Mouse (Mus musculus) heart, embryonic 15.5 days (tissue): ENCODE data around the gene Zfp977. TPM values are rescaled to one million over a fixed set of nuclear protein-coding genes. Genes with fewer than 3 reads are reported as not detected.
"Not testable (repeated sequence)": the region's sequence is repeated elsewhere in the genome, so short reads cannot be mapped to it uniquely, and the experiment has no call there.

Experiments
- ATAC-seq: fragments of 200-750 bp; cut with Nextera tagmentation; replicated peaks from 2 replicates; pipeline ENCODE4 v1.8.0; 2017; ENCODE audit warnings: low read depth, moderate TSS enrichment; ENCODE audit not compliant: insufficient number of reproducible peaks, insufficient read depth, low FRiP score
- H3K27ac ChIP-seq: fragments of 300-500 bp; sonication (generic); 2 replicates; pipeline ENCODE4 v1.5.1; 2015; ENCODE audit warnings: mild to moderate bottlenecking, inconsistent platforms
- H3K27me3 ChIP-seq: fragments of 300-500 bp; sonication (generic); 2 replicates; pipeline ENCODE4 v1.6.1; 2015; ENCODE audit warnings: inconsistent platforms
- H3K36me3 ChIP-seq: fragments of 300-500 bp; sonication (generic); 2 replicates; pipeline ENCODE4 v1.6.1; 2015; ENCODE audit warnings: mild to moderate bottlenecking, inconsistent platforms
- H3K4me1 ChIP-seq: fragments of 300-500 bp; sonication (generic); replicated peaks from 2 replicates; pipeline ENCODE4 v1.6.1; 2015; ENCODE audit warnings: inconsistent platforms
- H3K4me2 ChIP-seq: fragments of 300-500 bp; sonication (generic); 2 replicates; pipeline ENCODE4 v1.6.1; 2015; ENCODE audit warnings: inconsistent platforms, mild to moderate bottlenecking, moderate library complexity
- H3K4me3 ChIP-seq: fragments of 300-500 bp; sonication (generic); 2 replicates; pipeline ENCODE4 v1.5.1; 2015; ENCODE audit warnings: mild to moderate bottlenecking, inconsistent platforms
- H3K9ac ChIP-seq: fragments of 300-500 bp; sonication (generic); 2 replicates; pipeline ENCODE4 v1.6.1; 2015; ENCODE audit warnings: mild to moderate bottlenecking, inconsistent platforms
- H3K9me3 ChIP-seq: fragments of 300-500 bp; sonication (generic); replicated peaks from 2 replicates; pipeline ENCODE4 v1.6.1; 2016; ENCODE audit warnings: inconsistent platforms
- WGBS: fragments of 180-500 bp; shearing (Covaris S2); methylation state at CpG from one replicate; pipeline ENCODE4 v1.1.7; 2015; ENCODE audit warnings: mixed read lengths; 5-methylcytosine and 5-hydroxymethylcytosine counted together
- microRNA-seq: library from miRNA; unstranded; fragments of <30 nt; microRNA quantifications from one replicate; pipeline ENCODE4, GENCODE M21; 2016
- polyA plus RNA-seq: library from polyadenylated mRNA; unstranded; fragments of >200 nt; fragmentation: Nextera tagmentation; extraction: Ambion mirVana; gene quantifications from 2 replicates; pipeline ENCODE4 v1.2.1, GENCODE M21; 2015

The Zfp977 gene
- 0.66 and 0.67 TPM in 2 replicates for polyA plus RNA-seq

- not testable (repeated sequence) for H3K36me3 ChIP-seq, H3K9ac ChIP-seq, H3K27me3 ChIP-seq, H3K9me3 ChIP-seq, H3K4me2 ChIP-seq, H3K4me1 ChIP-seq, ATAC-seq, H3K27ac ChIP-seq, H3K4me3 ChIP-seq
- WGBS: 84% methylated on average over 11 of the region's 11 CpGs
Observed at GRCm38 (mm10) chr7:42592413-42592812, at the start of gene Zfp977. Zfp977 (minus strand) TSS chr7:42592547.

- not testable (repeated sequence) for H3K27ac ChIP-seq, H3K4me3 ChIP-seq, H3K36me3 ChIP-seq, H3K9ac ChIP-seq, H3K9me3 ChIP-seq, H3K4me1 ChIP-seq, H3K4me2 ChIP-seq, ATAC-seq, H3K27me3 ChIP-seq
Observed at GRCm38 (mm10) chr7:42631031-42631430, 38.7 kb upstream of the Zfp977 start.

GRCm38 (mm10) chr7:42595666-42596065 lies 3.3 kb upstream of the Zfp977 start:
- not testable (repeated sequence) for H3K9me3 ChIP-seq, H3K4me2 ChIP-seq, H3K27me3 ChIP-seq, ATAC-seq, H3K4me1 ChIP-seq, H3K4me3 ChIP-seq, H3K27ac ChIP-seq, H3K9ac ChIP-seq, H3K36me3 ChIP-seq

- H3K36me3 ChIP-seq, H3K4me1 ChIP-seq, H3K27ac ChIP-seq, H3K4me3 ChIP-seq, H3K9me3 ChIP-seq, ATAC-seq, H3K9ac ChIP-seq, H3K27me3 ChIP-seq, H3K4me2 ChIP-seq: not testable (repeated sequence)
Observed at GRCm38 (mm10) chr7:42591311-42591710, 1.0 kb downstream of the Zfp977 start.

- H3K9ac ChIP-seq: no peak within 1 kb of the TSS
- H3K27ac ChIP-seq: no peak within 1 kb of the TSS
- no peak within 1 kb of the TSS for H3K4me3 ChIP-seq
- peaks cover 15% of the 10 kb centered on the region for H3K36me3 ChIP-seq
- H3K4me2 ChIP-seq: no peak within 1 kb of the TSS
- H3K27me3 ChIP-seq: no peaks in the 10 kb centered on the region
- 90% methylated on average over 5 of the region's 5 CpGs for WGBS
- H3K9me3 ChIP-seq: peaks cover 46% of the 10 kb centered on the region
- H3K4me1 ChIP-seq: no peaks in the 10 kb centered on the region
- ATAC-seq: no peak
Observed at GRCm38 (mm10) chr7:42578488-42578887, 13.9 kb downstream of the Zfp977 start, which contains the start of gene Gm21028. Gm21028 (minus strand) TSS chr7:42578588.

GRCm38 (mm10) chr7:42551766-42552165 lies 40.6 kb downstream of the Zfp977 start:
- no peaks in the 10 kb centered on the region for H3K27me3 ChIP-seq
- no peaks in the 10 kb centered on the region for H3K36me3 ChIP-seq
- no peaks in the 10 kb centered on the region; the same call in 1 of the 2 replicates for H3K9me3 ChIP-seq
- H3K9ac ChIP-seq: no peak overlapping the region
- WGBS: 55% methylated on average over 3 of the region's 3 CpGs
- H3K4me2 ChIP-seq: no peak overlapping the region
- H3K4me3 ChIP-seq: no peak overlapping the region
- H3K27ac ChIP-seq: no peak overlapping the region
- no peak for ATAC-seq
- H3K4me1 ChIP-seq: no peaks in the 10 kb centered on the region

Small RNA genes within 50 kb of the gene (microRNA-seq; reads per million reads assigned to microRNA genes)
- not detected for gene Gm24938

Other genes starting within 250 kb of the Zfp977 start
- not detected in 2 replicates for gene 4933421I07Rik, start 144.4 kb downstream of the Zfp977 start, polyA plus RNA-seq
- gene Zfp141, start 86.8 kb downstream of the Zfp977 start, polyA plus RNA-seq: 3.7 and 5.4 TPM in 2 replicates
- gene Gm21028, start 14.0 kb downstream of the Zfp977 start, polyA plus RNA-seq: not detected in 2 replicates
- gene Zfp976, start 50.0 kb upstream of the Zfp977 start, polyA plus RNA-seq: 1.5 and 1.9 TPM in 2 replicates
- 5.7 and 6.8 TPM in 2 replicates for gene Zfp975, start 100.2 kb upstream of the Zfp977 start, polyA plus RNA-seq
- gene Gm17067, start 134.5 kb upstream of the Zfp977 start, polyA plus RNA-seq: not detected in 2 replicates
- not detected in 2 replicates for gene Vmn2r62, start 201.0 kb upstream of the Zfp977 start, polyA plus RNA-seq